Mouse (Mus musculus) hindbrain, embryonic 11.5 days (tissue): ENCODE results near the gene Oxsr1. TPM values are rescaled to one million over a fixed set of nuclear protein-coding genes. Genes with fewer than 3 reads are reported as not detected.

Source experiments
- ATAC-seq: fragments of 200-750 bp; cut with Nextera tagmentation; 2 replicates; pipeline ENCODE4 v1.8.0; 2017; ENCODE audit warnings: mild to moderate bottlenecking, moderate TSS enrichment, moderate library complexity; ENCODE audit not compliant: low FRiP score
- DNase-seq: peaks from one replicate; pipeline ENCODE4 v3.0.0-alpha.2; 2015; ENCODE audit warnings: low spot score
- H3K27ac ChIP-seq: fragments of 300-500 bp; sonication (generic); 2 replicates; pipeline ENCODE4 v1.5.1; 2014; ENCODE audit warnings: mild to moderate bottlenecking, low read depth, low read length
- H3K27me3 ChIP-seq: fragments of 300-500 bp; sonication (generic); 2 replicates; pipeline ENCODE4 v1.6.1; 2014; ENCODE audit warnings: mild to moderate bottlenecking, low read length, moderate library complexity, mixed read lengths; ENCODE audit not compliant: control insufficient read depth, insufficient read depth
- H3K36me3 ChIP-seq: fragments of 300-500 bp; sonication (generic); 2 replicates; pipeline ENCODE4 v1.6.1; 2014; ENCODE audit warnings: mild to moderate bottlenecking, low read length, moderate library complexity, mixed read lengths; ENCODE audit not compliant: control insufficient read depth, insufficient read depth
- H3K4me1 ChIP-seq: fragments of 300-500 bp; sonication (generic); replicated peaks from 2 replicates; pipeline ENCODE4 v1.6.1; 2014; ENCODE audit warnings: low read length, mixed read lengths; ENCODE audit not compliant: control insufficient read depth, insufficient read depth
- H3K4me2 ChIP-seq: fragments of 300-500 bp; sonication (generic); replicated peaks from 2 replicates; pipeline ENCODE4 v1.6.1; 2014; ENCODE audit warnings: mild to moderate bottlenecking, low read depth, low read length
- H3K4me3 ChIP-seq: fragments of 300-500 bp; sonication (generic); 2 replicates; pipeline ENCODE4 v1.5.1; 2014; ENCODE audit warnings: low read depth, low read length
- H3K9ac ChIP-seq: fragments of 300-500 bp; sonication (generic); 2 replicates; pipeline ENCODE4 v1.6.1; 2014; ENCODE audit warnings: low read depth, low read length
- H3K9me3 ChIP-seq: fragments of 300-500 bp; sonication (generic); 2 replicates; pipeline ENCODE4 v1.6.1; 2016; ENCODE audit warnings: low read length; ENCODE audit not compliant: control insufficient read depth
- WGBS: fragments of 180-500 bp; shearing (Covaris S2); extraction: QIAGEN DNeasy Blood & Tissue Kit; methylation state at CpG from one replicate; pipeline ENCODE4 v1.1.7; 2014; 5-methylcytosine and 5-hydroxymethylcytosine counted together
- polyA plus RNA-seq: library from polyadenylated mRNA; unstranded; fragments of >200 nt; fragmentation: Nextera tagmentation; extraction: Ambion mirVana; gene quantifications from 2 replicates; pipeline ENCODE4 v1.2.1, GENCODE M21; 2014

Oxsr1 gene
- polyA plus RNA-seq, 1 experiment from 2014 or later, result 17.1 TPM

DNA sequence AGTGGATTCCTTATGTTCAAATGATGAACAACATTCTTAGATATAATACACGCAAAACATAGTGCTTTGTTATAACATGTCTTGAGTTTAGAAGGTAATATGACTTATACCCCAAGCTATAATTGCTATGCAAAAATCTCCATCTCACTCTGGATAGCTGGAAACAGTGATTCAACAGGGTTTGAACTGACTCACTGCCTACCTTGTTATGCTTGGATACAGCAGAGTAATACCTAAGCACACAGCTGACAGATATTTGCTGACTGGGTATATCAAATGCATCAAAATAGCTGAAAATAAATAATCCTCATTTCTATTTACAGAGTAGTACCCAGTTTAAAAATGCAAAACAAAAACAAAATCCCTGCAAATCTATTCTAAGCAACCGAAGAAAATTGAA, 63.4 kb downstream of the Oxsr1 start:
- H3K4me3 ChIP-seq, result no peak overlapping the region
- no peaks in the 10 kb centered on the region for H3K9me3 ChIP-seq
- DNase-seq (no peak), ATAC-seq (no peak)
- peaks cover 9% of the 10 kb centered on the region; the same call in 1 of the 2 replicates for H3K36me3 ChIP-seq
- H3K4me2 ChIP-seq, result no peak overlapping the region
- 94% methylated on average over 2 of the region's 2 CpGs for WGBS
- H3K27ac ChIP-seq, result no peak overlapping the region
- no peaks in the 10 kb centered on the region for H3K4me1 ChIP-seq
- no peaks in the 10 kb centered on the region for H3K27me3 ChIP-seq
- H3K9ac ChIP-seq, result no peak overlapping the region

DNA sequence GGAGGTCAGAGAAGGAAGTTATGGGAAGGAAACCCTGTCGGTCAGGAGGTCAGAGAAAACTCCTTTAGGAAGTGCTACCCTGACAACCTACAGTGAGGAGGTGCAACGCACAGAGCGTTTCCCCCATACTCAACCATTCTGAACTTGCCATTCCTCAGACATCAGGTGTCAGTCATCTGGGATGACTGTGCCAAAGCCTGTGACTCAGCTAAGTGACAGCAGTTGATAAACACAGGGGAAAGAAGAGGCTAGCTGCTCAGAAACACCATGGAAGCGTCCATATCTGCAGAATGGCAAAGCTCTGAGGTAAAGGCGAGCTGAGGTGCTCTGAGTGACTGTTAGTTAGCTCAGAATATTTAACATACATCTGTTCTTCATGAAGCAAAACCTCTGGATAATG, 64.1 kb downstream of the Oxsr1 start:
- 85% methylated on average over 5 of the region's 5 CpGs for WGBS
- H3K4me2 ChIP-seq, result no peak overlapping the region
- no peaks in the 10 kb centered on the region for H3K27me3 ChIP-seq
- peaks cover 9% of the 10 kb centered on the region; the same call in 1 of the 2 replicates for H3K36me3 ChIP-seq
- H3K9ac ChIP-seq, result no peak overlapping the region
- H3K27ac ChIP-seq, result no peak overlapping the region
- ATAC-seq (no peak), DNase-seq (no peak)
- H3K4me3 ChIP-seq, result no peak overlapping the region
- H3K4me1 ChIP-seq, result no peaks in the 10 kb centered on the region
- H3K9me3 ChIP-seq, result no peaks in the 10 kb centered on the region

DNA sequence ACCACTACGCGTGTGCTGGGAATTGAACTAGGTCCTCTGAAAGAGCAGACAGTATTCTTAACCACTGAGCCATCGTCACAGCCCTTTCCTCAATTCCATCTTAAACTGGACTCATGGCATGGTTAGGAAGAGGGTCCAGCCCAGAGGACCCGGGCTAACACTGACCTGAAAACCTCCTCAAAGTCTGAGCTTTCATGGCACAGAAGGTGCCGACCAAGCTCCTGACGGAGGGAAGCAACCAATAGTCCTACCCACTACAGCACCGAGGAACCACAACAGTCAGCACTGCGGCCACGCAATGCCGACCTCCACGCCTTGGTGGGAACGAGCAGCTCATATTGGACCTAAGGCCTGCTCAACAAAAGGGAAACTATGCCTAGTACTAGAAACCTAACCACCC, 66.1 kb downstream of the Oxsr1 start:
- peaks cover 9% of the 10 kb centered on the region; the same call in 1 of the 2 replicates for H3K36me3 ChIP-seq
- H3K9me3 ChIP-seq, result no peaks in the 10 kb centered on the region

DNA sequence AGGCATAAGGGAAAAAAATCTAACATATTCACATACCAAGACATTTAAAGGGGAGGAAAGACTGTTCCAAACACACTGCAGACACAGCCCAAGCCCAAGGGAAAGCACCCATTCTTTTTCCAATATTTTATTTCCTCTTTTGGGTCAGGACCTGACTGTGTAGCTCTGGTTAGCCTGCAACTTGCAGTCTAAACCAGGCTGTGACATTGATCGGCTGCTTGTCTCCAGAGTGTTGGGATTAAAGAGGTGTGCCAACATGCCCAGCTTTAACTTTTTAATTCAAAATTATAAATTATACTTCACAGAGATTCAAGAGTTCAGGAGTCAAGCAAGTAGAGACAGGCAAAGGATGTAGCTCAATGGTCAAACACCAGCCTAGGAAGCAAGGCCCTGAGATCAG, 67.1 kb downstream of the Oxsr1 start:
- peaks cover 12% of the 10 kb centered on the region; the same call in 1 of the 2 replicates for H3K36me3 ChIP-seq
- WGBS, result 100% methylated on average over 1 of the region's 1 CpGs
- no peaks in the 10 kb centered on the region for H3K27me3 ChIP-seq
- no peak overlapping the region for H3K9ac ChIP-seq
- no peak overlapping the region for H3K27ac ChIP-seq
- no peaks in the 10 kb centered on the region for H3K9me3 ChIP-seq
- no peak overlapping the region for H3K4me3 ChIP-seq
- DNase-seq (no peak), ATAC-seq (no peak)
- H3K4me1 ChIP-seq, result no peaks in the 10 kb centered on the region
- H3K4me2 ChIP-seq, result no peak overlapping the region

More for the DNA sequence above, 66.1 kb downstream of the Oxsr1 start:
- H3K27ac ChIP-seq, result no peak overlapping the region
- H3K27me3 ChIP-seq, result no peaks in the 10 kb centered on the region
- no peak overlapping the region for H3K4me2 ChIP-seq
- 95% methylated on average over 12 of the region's 12 CpGs for WGBS
- H3K4me3 ChIP-seq, result no peak overlapping the region
- DNase-seq (no peak), ATAC-seq (no peak)
- no peak overlapping the region for H3K9ac ChIP-seq
- no peaks in the 10 kb centered on the region for H3K4me1 ChIP-seq

DNA sequence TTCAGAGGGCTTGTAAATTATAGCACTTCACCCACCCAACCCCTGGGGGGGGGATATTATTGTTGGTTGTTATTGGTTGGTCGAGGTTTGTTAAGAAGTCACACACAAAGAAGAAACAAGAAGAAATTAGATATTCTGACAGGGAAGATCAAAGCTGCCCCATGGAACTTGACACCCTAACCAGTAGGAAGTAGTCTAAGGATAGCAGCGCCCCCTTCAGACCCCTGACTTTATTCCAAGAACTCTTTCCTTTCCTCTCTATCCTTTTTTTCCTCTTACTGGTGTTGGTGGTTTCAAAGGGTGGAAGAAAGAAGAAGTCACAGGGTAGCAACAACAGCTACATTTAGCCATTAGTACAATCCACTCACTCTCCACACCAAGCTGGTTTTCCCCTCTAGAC, 68.0 kb downstream of the Oxsr1 start:
- ATAC-seq (no peak), DNase-seq (no peak)
- no peaks in the 10 kb centered on the region for H3K9me3 ChIP-seq
- H3K27me3 ChIP-seq, result no peaks in the 10 kb centered on the region
- no peak overlapping the region for H3K9ac ChIP-seq
- H3K4me2 ChIP-seq, result no peak overlapping the region
- 84% methylated on average over 2 of the region's 2 CpGs for WGBS
- no peak overlapping the region for H3K4me3 ChIP-seq
- H3K27ac ChIP-seq, result no peak overlapping the region
- H3K4me1 ChIP-seq, result no peaks in the 10 kb centered on the region
- peaks cover 12% of the 10 kb centered on the region; the same call in 1 of the 2 replicates for H3K36me3 ChIP-seq

DNA sequence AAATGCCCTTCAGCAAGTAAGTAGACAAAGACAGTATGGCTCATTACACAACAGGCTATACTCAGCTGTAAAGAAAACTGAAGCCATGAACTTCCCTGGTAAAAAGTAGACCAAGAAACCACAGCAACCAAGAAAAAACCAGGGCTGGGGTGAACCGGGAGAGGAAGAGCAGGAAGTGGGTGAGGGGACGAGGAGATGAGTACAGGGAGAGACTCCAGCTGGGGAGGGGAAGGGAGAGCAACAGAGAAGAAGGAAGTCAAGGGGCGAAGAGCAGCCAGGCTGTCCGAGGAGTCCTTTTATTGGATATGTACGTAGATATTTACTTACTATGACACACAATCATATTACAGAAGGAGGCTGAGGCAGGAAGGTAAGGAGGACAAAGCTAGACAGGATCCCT, 74.2 kb downstream of the Oxsr1 start:
- WGBS, result 81% methylated on average over 5 of the region's 5 CpGs
- no peak overlapping the region for H3K9ac ChIP-seq
- no peaks in the 10 kb centered on the region for H3K27me3 ChIP-seq
- no peak overlapping the region for H3K27ac ChIP-seq
- H3K9me3 ChIP-seq, result no peaks in the 10 kb centered on the region
- ATAC-seq, result no peak
- DNase-seq, result no peak
- no peak overlapping the region for H3K4me3 ChIP-seq
- no peaks in the 10 kb centered on the region for H3K4me1 ChIP-seq
- H3K4me2 ChIP-seq, result no peak overlapping the region
- 0 out of 2 replicates have a peak, but pooled peaks cover 3% of the 10 kb centered on the region for H3K36me3 ChIP-seq

DNA sequence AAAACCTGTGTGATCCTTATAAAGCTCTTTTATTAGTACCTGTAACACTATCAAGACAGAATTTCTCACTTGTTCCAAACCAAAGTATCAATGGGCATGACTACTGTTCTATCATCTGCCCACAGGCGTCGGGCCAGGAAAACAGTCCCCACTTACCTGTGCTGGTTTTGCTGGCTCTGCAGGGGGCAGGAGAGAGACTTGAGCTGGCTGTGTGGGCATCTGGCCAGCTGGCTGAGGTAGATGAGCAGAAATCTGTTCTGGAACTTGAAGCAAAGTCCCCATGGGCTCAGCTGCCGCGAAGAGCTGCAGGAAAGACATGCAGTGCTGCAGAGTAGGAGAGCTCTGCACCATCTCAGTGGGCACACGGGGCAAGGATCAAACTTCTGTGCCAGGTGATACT, 75.4 kb downstream of the Oxsr1 start:
- H3K27me3 ChIP-seq, result no peaks in the 10 kb centered on the region
- H3K36me3 ChIP-seq, result 0 out of 2 replicates have a peak, but pooled peaks cover 3% of the 10 kb centered on the region
- no peak overlapping the region for H3K4me2 ChIP-seq
- no peak for DNase-seq
- no peak overlapping the region for H3K9ac ChIP-seq
- H3K27ac ChIP-seq, result no peak overlapping the region
- WGBS, result 93% methylated on average over 5 of the region's 5 CpGs
- H3K4me3 ChIP-seq, result no peak overlapping the region
- H3K9me3 ChIP-seq, result no peaks in the 10 kb centered on the region
- no peaks in the 10 kb centered on the region for H3K4me1 ChIP-seq
- no peak for ATAC-seq

DNA sequence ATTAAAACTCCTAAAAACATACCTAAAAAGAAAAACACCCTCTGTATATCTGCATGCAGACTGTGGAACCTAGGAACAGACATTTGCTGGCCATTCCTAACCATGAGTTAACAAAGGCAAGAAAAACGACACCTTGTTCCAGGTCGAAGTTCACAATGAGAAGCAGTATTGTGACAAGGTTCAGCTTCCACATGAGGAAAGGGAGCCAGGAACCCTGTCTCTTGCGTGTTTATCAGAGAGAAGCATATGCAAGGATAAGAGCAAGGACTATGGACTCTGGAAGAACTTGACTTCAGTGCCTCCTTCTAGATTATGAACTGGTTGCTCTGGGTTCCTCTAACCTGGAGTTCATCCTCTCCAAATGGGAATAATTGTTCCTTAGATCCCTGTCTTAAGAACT, 78.2 kb downstream of the Oxsr1 start:
- 87% methylated on average over 3 of the region's 3 CpGs for WGBS
- no peaks in the 10 kb centered on the region for H3K4me1 ChIP-seq
- no peak overlapping the region for H3K27ac ChIP-seq
- ATAC-seq (no peak), DNase-seq (no peak)
- no peak overlapping the region for H3K4me2 ChIP-seq
- no peaks in the 10 kb centered on the region for H3K36me3 ChIP-seq
- H3K4me3 ChIP-seq, result no peak overlapping the region
- H3K9ac ChIP-seq, result no peak overlapping the region
- no peaks in the 10 kb centered on the region for H3K9me3 ChIP-seq
- no peaks in the 10 kb centered on the region for H3K27me3 ChIP-seq

DNA sequence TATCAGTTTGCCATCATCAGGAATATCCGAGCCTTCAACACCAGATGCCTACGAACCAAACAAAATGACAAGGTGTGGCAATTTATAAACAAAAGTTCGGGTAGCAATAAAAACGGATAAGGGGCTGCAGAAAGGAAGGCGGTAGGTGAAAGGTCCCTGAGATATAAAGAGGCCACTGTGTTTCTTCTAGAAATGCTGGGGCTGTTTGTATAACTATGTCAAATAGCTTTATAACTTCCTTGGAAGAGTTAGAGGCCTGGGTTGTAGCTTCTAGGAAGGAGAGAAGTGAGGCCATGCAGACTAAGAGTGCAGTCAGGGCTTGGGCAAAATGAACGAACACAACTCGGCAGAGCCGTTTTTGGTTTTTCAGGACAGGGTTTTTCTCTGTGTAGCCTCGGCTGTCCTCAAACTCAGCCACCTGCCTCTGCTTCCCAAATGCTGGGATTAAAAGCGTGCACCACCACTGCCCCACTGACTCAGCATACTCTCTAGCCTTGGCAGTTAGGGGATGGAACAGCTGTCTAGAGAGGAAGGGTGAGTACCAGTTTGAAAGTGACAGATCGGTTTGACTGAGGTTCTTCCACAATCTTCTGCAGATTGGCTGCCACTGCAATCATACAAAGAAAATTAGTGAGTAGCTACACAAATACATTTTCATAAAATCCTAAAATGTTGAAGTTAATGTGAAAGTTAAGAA, 80.9 kb downstream of the Oxsr1 start:
- ATAC-seq, result no peak
- no peak overlapping the region for H3K4me2 ChIP-seq
- H3K27ac ChIP-seq, result no peak overlapping the region
- no peak overlapping the region for H3K9ac ChIP-seq
- H3K4me1 ChIP-seq, result no peaks in the 10 kb centered on the region
- H3K9me3 ChIP-seq, result no peaks in the 10 kb centered on the region
- no peaks in the 10 kb centered on the region for H3K27me3 ChIP-seq
- 91% methylated on average over 11 of the region's 11 CpGs for WGBS
- DNase-seq, result no peak
- H3K36me3 ChIP-seq, result no peaks in the 10 kb centered on the region
- no peak overlapping the region for H3K4me3 ChIP-seq
